Mouse (Mus musculus): ENCODE measurements at regions not wholly inside any gene's neighbourhood (a gene's known extent, or its start where the extent isn't known, plus 50 kb on each side); places are given as distances from the start of the nearest gene placed in this dataset.

- TF ChIP-seq CTCF (IDR thresholded peaks at IDR 0.05) = no peak
- H3K4me3 ChIP-seq = no peak overlapping the region
- DNase-seq (ENCODE audit: extremely low spot score in 1 of 2, low spot score in 2 of 2) = no peak
- intact Hi-C loops (cut with DNase I) = no loop called here
- no peak overlapping the region for H3K27ac ChIP-seq
Measured at GRCm38 (mm10) chr8:30716643-30717042, 2711.9 kb upstream of the 5930422O12Rik start.

GRCm38 (mm10) chr8:30730366-30730765, 2698.1 kb upstream of the 5930422O12Rik start:
- Histone ChIP-seq H3K4me3 (no peak overlapping the region), H3K27ac (no peak overlapping the region)
- no peak for DNase-seq (ENCODE audit: extremely low spot score in 1 of 2, low spot score in 2 of 2)
- TF ChIP-seq CTCF (IDR thresholded peaks at IDR 0.05) = no peak
- intact Hi-C loops (cut with DNase I) = loop anchor here (5.0 kb wide), 1 partner anchor 187 kb away; no protein-coding TSS in a partner anchor

- Histone ChIP-seq H3K27ac (no peak overlapping the region), H3K4me3 (no peak overlapping the region)
- intact Hi-C loops (cut with DNase I) = loop anchor here (5.0 kb wide), 1 partner anchor 185 kb away; no protein-coding TSS in a partner anchor
- TF ChIP-seq CTCF (IDR thresholded peaks at IDR 0.05) = no peak
- DNase-seq (ENCODE audit: extremely low spot score in 1 of 2, low spot score in 2 of 2) = no peak
Measured at GRCm38 (mm10) chr8:30732585-30733253, 2695.8 kb upstream of the 5930422O12Rik start.

- no peak for TF ChIP-seq CTCF (IDR thresholded peaks at IDR 0.05)
- Histone ChIP-seq H3K27ac (no peak overlapping the region), H3K4me3 (no peak overlapping the region)
- no peak for DNase-seq (ENCODE audit: extremely low spot score in 1 of 2, low spot score in 2 of 2)
- intact Hi-C loops (cut with DNase I) = loop anchor here (5.0 kb wide), 1 partner anchor 184 kb away; no protein-coding TSS in a partner anchor
Measured at GRCm38 (mm10) chr8:30733385-30733784, 2695.1 kb upstream of the 5930422O12Rik start.

GRCm38 (mm10) chr8:30735338-30735737, 2693.2 kb upstream of the 5930422O12Rik start:
- H3K27ac ChIP-seq = no peak overlapping the region
- H3K4me3 ChIP-seq = no peak overlapping the region
- intact Hi-C loops (cut with DNase I) = no loop called here
- DNase-seq (ENCODE audit: extremely low spot score in 1 of 2, low spot score in 2 of 2) = no peak
- TF ChIP-seq CTCF (IDR thresholded peaks at IDR 0.05) = no peak

GRCm38 (mm10) chr8:30735740-30736139, 2692.8 kb upstream of the 5930422O12Rik start:
- intact Hi-C loops (cut with DNase I) = no loop called here
- no peak for TF ChIP-seq CTCF (IDR thresholded peaks at IDR 0.05)
- Histone ChIP-seq H3K27ac (no peak overlapping the region), H3K4me3 (no peak overlapping the region)
- no peak for DNase-seq (ENCODE audit: extremely low spot score in 1 of 2, low spot score in 2 of 2)

- no peak for TF ChIP-seq CTCF (IDR thresholded peaks at IDR 0.05)
Measured at GRCm38 (mm10) chr8:30746874-30747273, 2681.6 kb upstream of the 5930422O12Rik start.

More at GRCm38 (mm10) chr8:30746874-30747273, 2681.6 kb upstream of the 5930422O12Rik start:
- H3K27ac ChIP-seq = no peak overlapping the region
- DNase-seq (ENCODE audit: extremely low spot score in 1 of 2, low spot score in 2 of 2) = no peak
- no peak overlapping the region for H3K4me3 ChIP-seq
- intact Hi-C loops (cut with DNase I) = no loop called here
